Mouse (Mus musculus) neutrophil, adult 59 days (primary cell): Measurements from ENCODE around the gene 2700049A03Rik. TPM values are rescaled to one million over a fixed set of nuclear protein-coding genes. Genes with fewer than 3 reads are reported as not detected.

Source experiments
- total RNA-seq, 2 experiments: library from RNA; stranded (reverse); gene quantifications; 1 replicate in 1 of 2; 2 replicates in 1 of 2; pipeline ENCODE4 v1.2.4; 2023

The 2700049A03Rik gene
- 1 to 10 TPM; 6.9 to 7.5 TPM for total RNA-seq

DNA sequence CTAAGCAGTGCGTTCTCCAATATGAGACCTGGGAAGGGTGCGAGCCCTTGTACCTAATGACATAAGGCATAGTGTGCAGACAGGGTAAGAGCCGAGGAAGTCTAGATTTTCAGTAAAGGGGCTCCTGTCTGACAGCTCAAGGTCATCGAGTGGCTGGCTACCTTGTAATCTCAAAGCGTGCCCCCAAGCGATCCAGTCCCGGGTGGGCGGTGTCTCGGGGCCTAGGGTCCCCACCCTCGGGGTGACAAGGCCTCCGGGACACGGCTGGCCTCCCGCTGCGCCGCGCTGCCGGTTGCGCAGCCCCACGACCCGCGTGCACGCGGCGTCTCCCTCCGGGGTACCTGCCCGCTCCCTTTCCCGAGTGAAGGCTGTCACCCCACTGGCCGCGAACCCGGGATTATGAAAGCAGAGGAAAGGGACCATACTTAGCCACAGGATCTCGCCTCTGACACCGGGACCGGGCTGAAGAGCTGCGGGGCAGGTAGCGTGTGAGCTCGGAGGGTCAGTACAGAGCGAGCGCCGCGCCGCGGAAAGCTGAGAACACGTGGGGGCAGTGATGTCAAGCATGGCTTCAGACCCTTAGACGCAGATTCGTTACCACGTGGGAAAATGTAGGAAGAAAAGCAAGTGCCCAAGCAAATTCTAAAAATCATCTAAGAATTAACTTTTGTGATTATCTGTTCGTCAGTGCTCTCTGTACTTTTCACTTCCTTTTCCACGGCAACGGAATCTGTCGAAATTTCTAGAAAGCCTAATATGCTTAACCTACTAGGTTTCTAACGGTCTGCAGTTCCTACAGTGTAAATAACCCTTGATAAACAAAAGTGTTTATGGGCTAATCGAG, at the start of gene 2700049A03Rik, which contains the start of gene Timm9:
Gene 2700049A03Rik (plus strand): TSS at position 719 of the 844 bp plus-strand sequence.
Gene Timm9 (minus strand): TSS at position 555 of the 844 bp plus-strand sequence.

DNA sequence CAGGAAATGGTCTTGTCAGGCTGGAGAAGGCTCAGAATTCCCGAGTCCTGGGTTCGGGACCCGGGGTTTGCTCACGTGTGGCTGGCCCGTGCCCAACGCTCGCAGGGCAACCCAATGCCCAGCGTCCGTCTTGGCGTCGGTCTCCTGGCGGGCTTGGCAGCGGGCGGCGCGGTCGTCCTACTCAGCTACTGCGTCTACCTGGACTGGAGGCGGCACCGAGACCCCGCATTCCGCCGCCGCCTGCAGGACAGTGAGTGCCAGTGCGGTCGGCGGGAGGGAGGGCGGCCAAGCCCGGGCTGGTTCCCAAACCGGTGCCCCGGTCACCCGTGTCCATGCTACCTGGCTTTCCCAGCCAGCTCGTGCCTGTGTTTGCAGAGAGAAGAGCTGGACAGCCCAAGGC, 25.3 kb upstream of the 2700049A03Rik start, which contains the start of gene Tomm20l:
Gene Tomm20l (plus strand): TSS at position 98 of the 400 bp plus-strand sequence.

Other genes starting within 250 kb of the 2700049A03Rik start
- gene Actr10, start 199.0 kb upstream of the 2700049A03Rik start, total RNA-seq: 100 to 1,000 TPM in 1 of 2 experiments, 10 to 100 TPM in 1; 90.6 to 108 TPM
- 100 to 1,000 TPM; 122 to 133 TPM for gene Psma3, start 162.2 kb upstream of the 2700049A03Rik start, total RNA-seq
- 10 to 100 TPM; 62.6 to 65.7 TPM for gene Arid4a, start 120.9 kb upstream of the 2700049A03Rik start, total RNA-seq
- not detected for gene Tomm20l, start 25.4 kb upstream of the 2700049A03Rik start, total RNA-seq
- 1 to 10 TPM; 8.4 to 8.6 TPM for gene Timm9, start 164 bp upstream of the 2700049A03Rik start, total RNA-seq
- under 1 TPM in 1 of 2 experiments, not detected in 1; 0.09 TPM for gene Dact1, start 173.0 kb downstream of the 2700049A03Rik start, total RNA-seq